Mouse (Mus musculus): ENCODE results near the gene Rapgef3. TPM values are rescaled to one million over a fixed set of nuclear protein-coding genes. Genes with fewer than 3 reads are reported as not detected.

Gene Rapgef3
- total and polyA plus RNA-seq, 3 experiments: 2.5 to 3.4 (median 3.2) TPM

GRCm38 (mm10) chr15:97743961-97744525 lies 23.7 kb downstream of the Rapgef3 start:
- no peaks in the 10 kb centered on the region for H3K27me3 ChIP-seq (replicated peaks)
- peak; percentile 44; the same call in 1 of the 2 replicates for TF ChIP-seq ZMIZ1 (IDR thresholded peaks at IDR 0.05; ENCODE audit: low read depth, low read length)
- no peak for TF ChIP-seq MAX (IDR thresholded peaks at IDR 0.05; ENCODE audit: low read length)
- TF ChIP-seq TCF12 (IDR thresholded peaks at IDR 0.05; ENCODE audit: low read depth, low read length): peak; percentile 50; the same call in 1 of the 2 replicates
- TF ChIP-seq ZNF384 (IDR thresholded peaks at IDR 0.05; ENCODE audit: low read depth, low read length): no peak
- TF ChIP-seq MXI1 (IDR thresholded peaks at IDR 0.05; ENCODE audit: low read depth, low read length): 0 out of 2 replicates have a peak, but pooled peaks have one; percentile 35
- TF ChIP-seq CHD2 (IDR thresholded peaks at IDR 0.05; ENCODE audit: low read length): peak; percentile 44; the same call in 1 of the 2 replicates
- 0 out of 2 replicates have a peak, but pooled peaks have one; percentile 26 for TF ChIP-seq JUN (IDR thresholded peaks at IDR 0.05; ENCODE audit: insufficient read depth, low read depth, low read length)
- TF ChIP-seq MAZ (IDR thresholded peaks at IDR 0.05; ENCODE audit: low read depth, low read length): 0 out of 2 replicates have a peak, but pooled peaks have one; percentile 20
- peak; percentile 70 for TF ChIP-seq ETS1 (conservative IDR thresholded peaks at IDR 0.05; ENCODE audit: low read depth, low read length)
- TF ChIP-seq UBTF (IDR thresholded peaks at IDR 0.05; ENCODE audit: low read depth, low read length): 0 out of 2 replicates have a peak, but pooled peaks have one; percentile 18
- peak overlapping the region in 1 of 3 experiments; percentile 35 for H3K4me3 ChIP-seq (replicated peaks in 1 of 3; ENCODE audit: low read depth in 2 of 3, low read length in 2 of 3, poor library complexity in 1 of 3)
- peak; percentile 78 for DNase-seq (ENCODE audit: extremely low read depth)
- peak overlapping the region; percentile 99 for H3K27ac ChIP-seq (ENCODE audit: insufficient read depth, low read depth)
- H3K4me2 ChIP-seq (ENCODE audit: insufficient read depth, low read depth, poor library complexity, severe bottlenecking): peak overlapping the region; percentile 18; the same call in 1 of the 2 replicates
- H3K9me3 ChIP-seq (replicated peaks; ENCODE audit: low read length): no peaks in the 10 kb centered on the region
- peaks cover 45 to 61% of the 10 kb centered on the region in 2 experiments for H3K4me1 ChIP-seq (ENCODE audit: control insufficient read depth in 1 of 2, insufficient read depth in 2 of 2)
- peaks cover 0 to 20% of the 10 kb centered on the region in 2 experiments for H3K36me3 ChIP-seq (replicated peaks in 1 of 2; ENCODE audit: control insufficient read depth in 1 of 2, insufficient read depth in 1 of 2, low read length in 1 of 2)
- H3K79me2 ChIP-seq (replicated peaks; ENCODE audit: control insufficient read depth, extremely low read depth, insufficient read depth, poor library complexity, severe bottlenecking): peaks cover under 1% of the 10 kb centered on the region; the same call in 1 of the 2 replicates
- dilution Hi-C loops (cut with MboI; ENCODE audit: extremely low pct_ligation_motif_present, extremely low pct_unique_long_range_greater_than_20kb, low sequenced_read_pairs) (no loop called here), in situ Hi-C loops (cut with MboI; ENCODE audit: low pct_ligation_motif_present, low pct_unique_long_range_greater_than_20kb, low sequenced_read_pairs) (no loop called here)
- peak overlapping the region; percentile 18; the same call in 1 of the 2 replicates for H3K9ac ChIP-seq (ENCODE audit: insufficient read depth, low read depth)

- peak; percentile 15 for DNase-seq (ENCODE audit: extremely low read depth)
- Histone ChIP-seq H3K79me2 (replicated peaks; ENCODE audit: control insufficient read depth, extremely low read depth, insufficient read depth, poor library complexity, severe bottlenecking) (peaks cover 6% of the 10 kb centered on the region), H3K9ac (ENCODE audit: insufficient read depth, low read depth) (no peak overlapping the region), H3K27me3 (replicated peaks) (no peaks in the 10 kb centered on the region), H3K4me2 (ENCODE audit: insufficient read depth, low read depth, poor library complexity, severe bottlenecking) (no peak overlapping the region), H3K36me3 (replicated peaks in 1 of 2; ENCODE audit: control insufficient read depth in 1 of 2, insufficient read depth in 1 of 2, low read length in 1 of 2) (peaks cover 0 to 17% of the 10 kb centered on the region in 2 experiments), H3K4me1 (ENCODE audit: control insufficient read depth in 1 of 2, insufficient read depth in 2 of 2) (peaks cover 45 to 64% of the 10 kb centered on the region in 2 experiments), H3K4me3 (replicated peaks in 1 of 3; ENCODE audit: low read depth in 2 of 3, low read length in 2 of 3, poor library complexity in 1 of 3) (peak overlapping the region in 1 of 3 experiments; percentile 17), H3K9me3 (replicated peaks; ENCODE audit: low read length) (peaks cover under 1% of the 10 kb centered on the region), H3K27ac (ENCODE audit: insufficient read depth, low read depth) (peak overlapping the region; percentile 99)
- in situ Hi-C loops (cut with MboI; ENCODE audit: low pct_ligation_motif_present, low pct_unique_long_range_greater_than_20kb, low sequenced_read_pairs): no loop called here
- TF ChIP-seq SMC3 (IDR thresholded peaks at IDR 0.05; ENCODE audit: low read depth, low read length) (no peak), PAX5 (IDR thresholded peaks at IDR 0.05; ENCODE audit: low read length) (no peak), POLR2AphosphoS2 (IDR thresholded peaks at IDR 0.05; ENCODE audit: low read depth, low read length) (no peak), RCOR1 (conservative IDR thresholded peaks at IDR 0.05; ENCODE audit: low read depth, low read length) (no peak), USF2 (conservative IDR thresholded peaks at IDR 0.05; ENCODE audit: low read depth, low read length) (no peak), CTCF (conservative IDR thresholded peaks at IDR 0.05 in 1 of 2, IDR thresholded peaks at IDR 0.05 in 1 of 2; ENCODE audit: low read depth in 2 of 2, low read length in 2 of 2) (no peak), ZMIZ1 (IDR thresholded peaks at IDR 0.05; ENCODE audit: low read depth, low read length) (no peak)
- dilution Hi-C loops (cut with MboI; ENCODE audit: extremely low pct_ligation_motif_present, extremely low pct_unique_long_range_greater_than_20kb, low sequenced_read_pairs): no loop called here
Measured at GRCm38 (mm10) chr15:97743210-97743609, 24.6 kb downstream of the Rapgef3 start.
